Mouse (Mus musculus) liver, postnatal 0 days (tissue): Measurements from ENCODE around the gene Tnfrsf21. TPM values are rescaled to one million over a fixed set of nuclear protein-coding genes. Genes with fewer than 3 reads are reported as not detected.

ENCODE experiments used
- ATAC-seq: fragments of 200-750 bp; cut with Nextera tagmentation; 2 replicates; pipeline ENCODE4 v1.8.0; 2017; ENCODE audit warnings: mild to moderate bottlenecking, moderate library complexity
- DNase-seq: peaks from one replicate; pipeline ENCODE4 v3.0.0-alpha.2; 2016
- H3K27ac ChIP-seq: fragments of 300-500 bp; sonication (generic); 2 replicates; pipeline ENCODE4 v1.5.1; 2014; ENCODE audit warnings: antibody characterized with exemption, moderate library complexity, mild to moderate bottlenecking, low read depth
- H3K27me3 ChIP-seq: fragments of 300-500 bp; sonication (generic); 2 replicates; pipeline ENCODE4 v1.6.1; 2014; ENCODE audit warnings: low read length, control low read depth, mixed read lengths; ENCODE audit not compliant: insufficient read depth
- H3K36me3 ChIP-seq: fragments of 300-500 bp; sonication (generic); replicated peaks from 2 replicates; pipeline ENCODE4 v1.6.1; 2014; ENCODE audit warnings: mild to moderate bottlenecking, control low read depth, low read length, moderate library complexity, mixed read lengths; ENCODE audit not compliant: insufficient read depth
- H3K4me1 ChIP-seq: fragments of 300-500 bp; sonication (generic); 2 replicates; pipeline ENCODE4 v1.6.1; 2014; ENCODE audit warnings: antibody characterized with exemption, mild to moderate bottlenecking, control low read depth; ENCODE audit not compliant: insufficient read depth
- H3K4me2 ChIP-seq: fragments of 300-500 bp; sonication (generic); 2 replicates; pipeline ENCODE4 v1.6.1; 2014; ENCODE audit warnings: low read depth, mild to moderate bottlenecking, low read length, moderate library complexity, mixed read lengths
- H3K4me3 ChIP-seq: fragments of 300-500 bp; sonication (generic); 2 replicates; pipeline ENCODE4 v1.5.1; 2014; ENCODE audit warnings: low read depth, low read length
- H3K9ac ChIP-seq: fragments of 300-500 bp; sonication (generic); replicated peaks from 2 replicates; pipeline ENCODE4 v1.6.1; 2014; ENCODE audit warnings: mild to moderate bottlenecking, moderate library complexity
- H3K9me3 ChIP-seq: fragments of 300-500 bp; sonication (generic); 2 replicates; pipeline ENCODE4 v1.6.1; 2016; ENCODE audit warnings: mild to moderate bottlenecking, control low read depth, low read length, mixed read lengths
- CTCF ChIP-seq: sonication (generic); IDR thresholded peaks from 2 replicates; pipeline ENCODE4 v1.5.1; 2016; ENCODE audit warnings: antibody characterized with exemption, low read depth
- EP300 ChIP-seq: IDR thresholded peaks from 2 replicates; pipeline ENCODE4 v1.6.1; 2016; ENCODE audit warnings: antibody characterized with exemption, low read depth, mild to moderate bottlenecking
- WGBS: fragments of 180-500 bp; shearing (Covaris S2); extraction: QIAGEN DNeasy Blood & Tissue Kit; methylation state at CpG from one replicate; pipeline ENCODE4 v1.1.7; 2014; ENCODE audit not compliant: insufficient replicate concordance; 5-methylcytosine and 5-hydroxymethylcytosine counted together
- polyA plus RNA-seq: library from polyadenylated mRNA; unstranded; fragments of >200 nt; fragmentation: Nextera tagmentation; extraction: Ambion mirVana; gene quantifications from 2 replicates; pipeline ENCODE4 v1.2.1, GENCODE M21; 2015

The Tnfrsf21 gene
- polyA plus RNA-seq, 1 experiment from 2014 or later: 15.4 TPM

- Histone ChIP-seq H3K9ac (no peak overlapping the region), H3K27me3 (no peaks in the 10 kb centered on the region), H3K4me3 (no peak overlapping the region), H3K4me1 (peaks cover 20% of the 10 kb centered on the region), H3K36me3 (peaks cover 7% of the 10 kb centered on the region; the same call in 1 of the 2 replicates), H3K4me2 (no peak overlapping the region), H3K27ac (no peak overlapping the region), H3K9me3 (no peaks in the 10 kb centered on the region)
- ATAC-seq (no peak), DNase-seq (no peak)
- 87% methylated on average over 3 of the region's 3 CpGs for WGBS
- TF ChIP-seq CTCF: no peak
- no peak for TF ChIP-seq EP300
Observed at GRCm38 (mm10) chr17:43030290-43030689, 13.9 kb downstream of the Tnfrsf21 start.

GRCm38 (mm10) chr17:43032489-43033036 lies 16.2 kb downstream of the Tnfrsf21 start:
- WGBS: 44% methylated on average over 8 of the region's 8 CpGs
- H3K36me3 ChIP-seq: peaks cover 3% of the 10 kb centered on the region
- H3K9ac ChIP-seq: no peak overlapping the region
- no peaks in the 10 kb centered on the region for H3K9me3 ChIP-seq
- DNase-seq (no peak), ATAC-seq (no peak)
- no peaks in the 10 kb centered on the region for H3K27me3 ChIP-seq
- H3K4me2 ChIP-seq: 0 out of 2 replicates have a peak overlapping the region, but pooled peaks have one; percentile 18
- TF ChIP-seq EP300 (no peak), CTCF (no peak)
- H3K4me1 ChIP-seq: peaks cover 30% of the 10 kb centered on the region
- H3K4me3 ChIP-seq: no peak overlapping the region
- peak overlapping the region; percentile 62 for H3K27ac ChIP-seq

GRCm38 (mm10) chr17:43035386-43035785 lies 19.0 kb downstream of the Tnfrsf21 start:
- H3K27me3 ChIP-seq: no peaks in the 10 kb centered on the region
- no peak overlapping the region for H3K4me3 ChIP-seq
- no peak overlapping the region for H3K4me2 ChIP-seq
- no peak overlapping the region for H3K27ac ChIP-seq
- ATAC-seq (no peak), DNase-seq (no peak)
- H3K9ac ChIP-seq: no peak overlapping the region
- peaks cover 28% of the 10 kb centered on the region for H3K4me1 ChIP-seq
- 76% methylated on average over 2 of the region's 2 CpGs for WGBS
- TF ChIP-seq EP300 (no peak), CTCF (no peak)
- peaks cover 26% of the 10 kb centered on the region for H3K36me3 ChIP-seq
- no peaks in the 10 kb centered on the region for H3K9me3 ChIP-seq

- Histone ChIP-seq H3K27ac (peak overlapping the region; percentile 4; the same call in 1 of the 2 replicates), H3K36me3 (peaks cover 31% of the 10 kb centered on the region), H3K4me2 (peak overlapping the region; percentile 50), H3K27me3 (no peaks in the 10 kb centered on the region), H3K4me1 (peaks cover 28% of the 10 kb centered on the region), H3K9me3 (no peaks in the 10 kb centered on the region), H3K4me3 (no peak overlapping the region), H3K9ac (no peak overlapping the region)
- DNase-seq (peak; percentile 54), ATAC-seq (peak; percentile 84)
- WGBS: 44% methylated on average over 10 of the region's 10 CpGs
- no peak for TF ChIP-seq EP300
- TF ChIP-seq CTCF: no peak
Observed at GRCm38 (mm10) chr17:43036058-43036757, 19.9 kb downstream of the Tnfrsf21 start.

GRCm38 (mm10) chr17:43040571-43040970 lies 24.2 kb downstream of the Tnfrsf21 start:
- H3K36me3 ChIP-seq: peaks cover 50% of the 10 kb centered on the region
- no peaks in the 10 kb centered on the region for H3K27me3 ChIP-seq
- H3K4me3 ChIP-seq: no peak overlapping the region
- 40% methylated on average over 3 of the region's 3 CpGs for WGBS
- no peak for DNase-seq
- no peak overlapping the region for H3K4me2 ChIP-seq
- H3K4me1 ChIP-seq: peaks cover 18% of the 10 kb centered on the region
- no peak overlapping the region for H3K27ac ChIP-seq
- no peak overlapping the region for H3K9ac ChIP-seq
- ATAC-seq: no peak
- TF ChIP-seq CTCF (no peak), EP300 (no peak)
- no peaks in the 10 kb centered on the region for H3K9me3 ChIP-seq

- ATAC-seq (no peak), DNase-seq (no peak)
- Histone ChIP-seq H3K27me3 (no peaks in the 10 kb centered on the region), H3K27ac (no peak overlapping the region), H3K36me3 (peaks cover 9% of the 10 kb centered on the region; the same call in 1 of the 2 replicates), H3K9ac (no peak overlapping the region), H3K9me3 (no peaks in the 10 kb centered on the region), H3K4me3 (no peak overlapping the region), H3K4me2 (no peak overlapping the region), H3K4me1 (0 out of 2 replicates have a peak, but pooled peaks cover 3% of the 10 kb centered on the region)
- WGBS: 79% methylated on average over 2 of the region's 2 CpGs
- no peak for TF ChIP-seq EP300
- TF ChIP-seq CTCF: no peak
Observed at GRCm38 (mm10) chr17:43050619-43051018, 34.3 kb downstream of the Tnfrsf21 start.
